In genomic region chr7:19856283-19856682, GRCm38 (mm10) we compare ENCODE assay signal across 26 mouse cellular contexts. TPM values are rescaled to one million over a fixed set of nuclear protein-coding genes. Genes with fewer than 3 reads are reported as not detected.
"Had no signal": no experiment of that assay in that cellular context is flagged by ENCODE, and none has a peak within 500 bp of the region (broad histone marks: within the 10 kb centered on the region; RNA-seq: fewer than 3 reads in every experiment).

No protein-coding gene starts in this region.

- ATAC-seq: lung, postnatal 0 days; midbrain, embryonic 13.5 days; midbrain, embryonic 15.5 days had no signal

- H3K9ac ChIP-seq: liver, embryonic 13.5 days; liver, embryonic 15.5 days; liver, postnatal 0 days; lung, embryonic 15.5 days; midbrain, embryonic 13.5 days; midbrain, embryonic 15.5 days; neural tube, embryonic 12.5 days had no signal

- H3K4me1 ChIP-seq: liver, embryonic 15.5 days; midbrain, embryonic 15.5 days; neural tube, embryonic 12.5 days had no signal

- DNase-seq: liver, embryonic 13.5 days; liver, postnatal 0 days; lung, adult 2 months; lung, postnatal 14 days; lung, postnatal 36 days; right cerebral cortex, postnatal 25 days; right cerebral cortex, postnatal 4 days; spleen, adult 18-20 months; thymus, adult 18-20 months; thymus, postnatal 14 days; thymus, postnatal 36 days had no signal

- H3K9me3 ChIP-seq: liver, embryonic 13.5 days; liver, embryonic 15.5 days; lung, embryonic 15.5 days; megakaryocyte, embryonic 14.5 days; midbrain, embryonic 13.5 days; midbrain, embryonic 15.5 days; neural tube, embryonic 12.5 days had no signal

- H3K4me3 ChIP-seq: liver, embryonic 13.5 days; liver, embryonic 15.5 days; lung, embryonic 15.5 days; megakaryocyte, embryonic 14.5 days; midbrain, embryonic 13.5 days; midbrain, embryonic 15.5 days; neural tube, embryonic 12.5 days had no signal

- H3K4me2 ChIP-seq: liver, embryonic 13.5 days; liver, embryonic 15.5 days; lung, embryonic 15.5 days; midbrain, embryonic 13.5 days; midbrain, embryonic 15.5 days; neural tube, embryonic 12.5 days had no signal

- H3K27ac ChIP-seq: liver, embryonic 13.5 days; liver, embryonic 15.5 days; lung, embryonic 15.5 days; macrophage; midbrain, embryonic 13.5 days; midbrain, embryonic 15.5 days; neural tube, embryonic 12.5 days had no signal

- H3K27me3 ChIP-seq: midbrain, embryonic 15.5 days; neural tube, embryonic 12.5 days had no signal

- H3K36me3 ChIP-seq: liver, embryonic 13.5 days; liver, embryonic 15.5 days; lung, embryonic 15.5 days; midbrain, embryonic 13.5 days; midbrain, embryonic 15.5 days; neural tube, embryonic 12.5 days had no signal

RNA-seq across cellular contexts. Expression of gene Gm19345, which starts 4.5 kb away (rescaled TPM):
- total RNA-seq: monocyte, adult 5-6 weeks had no signal
- polyA plus RNA-seq: liver, embryonic 13.5 days; liver, embryonic 15.5 days; lung, embryonic 15.5 days; macrophage; small intestine, adult 2 months; stomach, embryonic 14.5 days; thymus, postnatal 0 days had no signal

RNA-seq across cellular contexts. Expression of gene Ceacam16, which starts 4.8 kb away (rescaled TPM):
- total RNA-seq: midbrain, postnatal 0 days; monocyte, adult 5-6 weeks had no signal
- polyA plus RNA-seq: liver, embryonic 13.5 days; liver, embryonic 15.5 days; liver, postnatal 0 days; lung, embryonic 15.5 days; neural tube, embryonic 12.5 days; stomach, embryonic 14.5 days; stomach, embryonic 16.5 days had no signal

RNA-seq across cellular contexts. Expression of gene Ceacam19, which starts 31.5 kb away (rescaled TPM):
- polyA plus RNA-seq: liver, embryonic 13.5 days; liver, embryonic 15.5 days; liver, postnatal 0 days; lung, embryonic 15.5 days; midbrain, embryonic 13.5 days; midbrain, embryonic 15.5 days; midbrain, postnatal 0 days; neural tube, embryonic 12.5 days; neural tube, embryonic 14.5 days; small intestine, adult 2 months had no signal

RNA-seq across cellular contexts. Expression of gene Cblc, which starts 59.7 kb away (rescaled TPM):
- total RNA-seq: monocyte, adult 5-6 weeks had no signal
- polyA plus RNA-seq: macrophage had no signal
